Mouse (Mus musculus) liver, embryonic 14.5 days (tissue): Measurements from ENCODE around the gene Tmem233.

Experiments used
- CTCF ChIP-seq: IDR thresholded peaks from 2 replicates; pipeline ENCODE4 v1.5.1; 2016; ENCODE audit warnings: antibody characterized with exemption, low read depth, control low read depth
- EP300 ChIP-seq: IDR thresholded peaks from 2 replicates; pipeline ENCODE4 v1.6.1; 2016; ENCODE audit warnings: antibody characterized with exemption, low read depth

DNA sequence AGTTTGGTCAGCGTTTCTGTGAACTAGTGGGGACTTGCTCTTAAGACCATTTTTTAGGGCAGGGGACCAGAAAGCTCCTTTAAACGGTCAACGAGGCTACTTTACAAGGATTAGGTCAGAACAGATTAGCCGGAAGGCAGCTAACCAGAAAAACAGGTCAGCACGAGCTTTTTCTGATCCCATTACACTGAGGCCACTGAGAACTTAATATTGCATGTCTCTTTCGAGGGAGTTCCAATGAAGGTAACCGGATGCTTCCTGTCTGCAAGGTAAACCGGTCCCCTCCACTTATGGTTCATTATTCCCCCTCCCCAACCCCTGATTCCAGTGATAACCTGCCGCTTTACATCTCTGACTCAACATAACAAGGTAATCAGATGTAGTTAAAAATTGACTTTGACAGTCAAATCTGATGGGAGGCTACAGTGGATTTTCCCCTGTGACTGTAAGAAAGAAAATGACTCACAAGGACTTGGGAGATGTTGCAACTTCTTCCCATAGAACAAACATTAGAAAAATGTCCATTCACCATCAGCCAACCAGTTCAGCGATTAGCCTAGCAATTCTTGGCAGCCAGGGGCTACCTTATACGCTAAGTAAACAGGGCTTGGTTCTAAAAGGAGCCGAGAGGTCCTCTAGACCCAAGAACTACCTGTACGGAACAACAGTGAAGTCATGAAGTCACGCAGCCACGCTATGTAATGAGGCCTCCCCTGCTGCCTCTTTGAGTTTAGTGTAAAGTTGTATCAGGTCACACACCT, 73.8 kb downstream of the Tmem233 start:
- TF ChIP-seq CTCF (no peak), EP300 (no peak)
